Mouse (Mus musculus) embryonic facial prominence, embryonic 10.5 days (tissue): Measurements from ENCODE around the gene Afap1. TPM values are rescaled to one million over a fixed set of nuclear protein-coding genes. Genes with fewer than 3 reads are reported as not detected.

Experiments used
- DNase-seq: peaks from one replicate; pipeline ENCODE4 v3.0.0-alpha.2; 2017; ENCODE audit warnings: low spot score
- H3K27ac ChIP-seq: fragments of 300-500 bp; sonication (generic); replicated peaks from 2 replicates; pipeline ENCODE4 v1.5.1; 2016; ENCODE audit warnings: mild to moderate bottlenecking
- H3K27me3 ChIP-seq: fragments of 300-500 bp; sonication (generic); replicated peaks from 2 replicates; pipeline ENCODE4 v1.6.1; 2016; ENCODE audit warnings: low read depth, mild to moderate bottlenecking; ENCODE audit not compliant: poor library complexity, severe bottlenecking
- H3K36me3 ChIP-seq: fragments of 300-500 bp; sonication (generic); replicated peaks from 2 replicates; pipeline ENCODE4 v1.6.1; 2016; ENCODE audit warnings: mild to moderate bottlenecking, moderate library complexity
- H3K4me1 ChIP-seq: fragments of 300-500 bp; sonication (generic); 2 replicates; pipeline ENCODE4 v1.6.1; 2016
- H3K4me3 ChIP-seq: fragments of 300-500 bp; sonication (generic); 2 replicates; pipeline ENCODE4 v1.5.1; 2016; ENCODE audit warnings: mild to moderate bottlenecking, moderate library complexity
- H3K9me3 ChIP-seq: fragments of 300-500 bp; sonication (generic); 2 replicates; pipeline ENCODE4 v1.6.1; 2016; ENCODE audit warnings: mild to moderate bottlenecking
- WGBS: fragments of 180-500 bp; shearing (Covaris S2); methylation state at CpG from one replicate; pipeline ENCODE4 v1.1.7; 2016; 5-methylcytosine and 5-hydroxymethylcytosine counted together
- polyA plus RNA-seq: library from polyadenylated mRNA; unstranded; fragments of >200 nt; fragmentation: Nextera tagmentation; extraction: Ambion mirVana; gene quantifications from 2 replicates; pipeline ENCODE4 v1.2.1, GENCODE M21; 2016

Gene Afap1
- polyA plus RNA-seq, 1 experiment from 2014 or later = 26.6 TPM

- WGBS = 40% methylated on average over 11 of the region's 11 CpGs
- no peak overlapping the region for H3K4me3 ChIP-seq
- DNase-seq = peak; percentile 62
- H3K27ac ChIP-seq = no peak overlapping the region
- no peaks in the 10 kb centered on the region for H3K9me3 ChIP-seq
- H3K36me3 ChIP-seq = no peaks in the 10 kb centered on the region
- H3K27me3 ChIP-seq = 0 out of 2 replicates have a peak, but pooled peaks cover 4% of the 10 kb centered on the region
- H3K4me1 ChIP-seq = peaks cover 7% of the 10 kb centered on the region; the same call in 1 of the 2 replicates
Measured at GRCm38 (mm10) chr5:35884262-35884661, 8.9 kb upstream of the Afap1 start.

- 93% methylated on average over 5 of the region's 5 CpGs for WGBS
- H3K27me3 ChIP-seq = 0 out of 2 replicates have a peak, but pooled peaks cover 4% of the 10 kb centered on the region
- H3K4me1 ChIP-seq = peaks cover 7% of the 10 kb centered on the region; the same call in 1 of the 2 replicates
- no peak overlapping the region for H3K4me3 ChIP-seq
- H3K27ac ChIP-seq = no peak overlapping the region
- H3K36me3 ChIP-seq = no peaks in the 10 kb centered on the region
- DNase-seq = no peak
- H3K9me3 ChIP-seq = no peaks in the 10 kb centered on the region
Measured at GRCm38 (mm10) chr5:35884689-35885088, 8.4 kb upstream of the Afap1 start.

DNA sequence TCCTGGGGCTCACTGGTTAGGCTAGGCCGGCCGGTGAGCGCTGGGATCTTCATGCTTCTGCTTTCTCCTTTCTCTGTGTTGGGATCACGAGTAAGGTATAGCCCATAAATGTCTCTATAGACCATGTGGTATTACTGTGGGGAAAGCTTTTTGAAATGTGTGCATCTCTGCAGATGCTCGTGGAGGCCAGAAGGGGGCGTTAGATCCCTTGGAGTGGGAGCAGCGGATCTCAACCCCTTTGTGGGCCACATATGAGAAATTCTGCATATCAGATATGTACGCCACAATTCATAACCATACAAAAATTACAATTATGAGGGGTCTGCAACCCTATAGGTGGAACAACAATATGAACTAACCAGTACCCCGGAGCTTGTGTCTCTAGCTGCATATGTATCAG lies 4.2 kb upstream of the Afap1 start:
- H3K36me3 ChIP-seq = no peaks in the 10 kb centered on the region
- 54% methylated on average over 9 of the region's 9 CpGs for WGBS
- no peak overlapping the region for H3K4me3 ChIP-seq
- H3K27me3 ChIP-seq = peaks cover 16% of the 10 kb centered on the region
- no peak overlapping the region for H3K27ac ChIP-seq
- H3K4me1 ChIP-seq = peaks cover 11% of the 10 kb centered on the region
- H3K9me3 ChIP-seq = no peaks in the 10 kb centered on the region
- no peak for DNase-seq

DNA sequence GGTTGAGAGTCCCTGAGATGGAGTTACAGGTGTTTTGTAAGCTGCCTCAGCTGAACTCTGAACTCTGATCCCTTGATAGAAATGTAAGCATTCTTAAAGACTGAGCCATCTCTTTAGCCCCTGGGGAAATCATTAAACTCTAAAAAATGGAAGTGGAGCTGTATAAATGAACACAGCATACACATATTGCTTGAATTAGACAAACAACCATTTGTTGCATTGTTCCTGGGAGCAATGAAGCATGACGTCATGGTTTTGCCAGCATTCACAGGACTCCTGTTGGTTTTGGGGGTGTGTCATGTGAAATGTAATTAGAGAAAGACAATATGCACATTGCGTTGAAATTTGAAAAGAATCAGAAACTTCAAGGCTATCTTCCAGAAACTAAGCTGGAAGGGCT lies 3.5 kb upstream of the Afap1 start:
- Histone ChIP-seq H3K4me3 (no peak overlapping the region), H3K9me3 (no peaks in the 10 kb centered on the region), H3K27me3 (peaks cover 16% of the 10 kb centered on the region), H3K36me3 (no peaks in the 10 kb centered on the region), H3K27ac (no peak overlapping the region), H3K4me1 (peaks cover 17% of the 10 kb centered on the region)
- 57% methylated on average over 2 of the region's 2 CpGs for WGBS
- no peak for DNase-seq

- Histone ChIP-seq H3K27me3 (peaks cover 15% of the 10 kb centered on the region), H3K4me1 (peaks cover 27% of the 10 kb centered on the region), H3K36me3 (no peaks in the 10 kb centered on the region), H3K9me3 (no peaks in the 10 kb centered on the region), H3K27ac (no peak overlapping the region), H3K4me3 (no peak overlapping the region)
- DNase-seq = no peak
- WGBS = 90% methylated on average over 13 of the region's 13 CpGs
Measured at GRCm38 (mm10) chr5:35890985-35891730, 2.0 kb upstream of the Afap1 start.

DNA sequence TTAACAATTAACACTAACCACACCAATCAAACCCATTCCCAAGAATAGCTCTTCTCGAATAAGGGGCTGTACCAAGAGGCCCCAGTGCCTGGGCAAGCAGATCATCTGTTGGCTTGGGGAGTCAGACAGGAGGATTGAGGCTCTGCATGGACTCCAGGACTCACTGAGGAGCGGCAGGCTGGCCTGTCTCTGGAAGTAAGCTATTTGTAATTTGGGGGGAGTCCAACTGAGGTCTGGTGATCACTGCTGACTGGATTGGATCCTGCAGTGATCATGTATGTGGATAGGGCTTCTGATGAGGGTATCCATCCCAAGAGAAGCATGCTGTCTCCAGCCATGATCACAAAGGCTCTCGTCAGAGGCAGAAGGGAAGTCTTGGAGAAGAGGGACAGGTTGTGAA lies 756 bp upstream of the Afap1 start:
- peaks cover 15% of the 10 kb centered on the region for H3K27me3 ChIP-seq
- H3K4me3 ChIP-seq = peak overlapping the region; percentile 74
- no peak for DNase-seq
- H3K27ac ChIP-seq = peak overlapping the region; percentile 89; the same call in 1 of the 2 replicates
- 81% methylated on average over 3 of the region's 3 CpGs for WGBS
- no peaks in the 10 kb centered on the region for H3K9me3 ChIP-seq
- H3K36me3 ChIP-seq = peaks cover 10% of the 10 kb centered on the region; the same call in 1 of the 2 replicates
- peaks cover 39% of the 10 kb centered on the region for H3K4me1 ChIP-seq

DNA sequence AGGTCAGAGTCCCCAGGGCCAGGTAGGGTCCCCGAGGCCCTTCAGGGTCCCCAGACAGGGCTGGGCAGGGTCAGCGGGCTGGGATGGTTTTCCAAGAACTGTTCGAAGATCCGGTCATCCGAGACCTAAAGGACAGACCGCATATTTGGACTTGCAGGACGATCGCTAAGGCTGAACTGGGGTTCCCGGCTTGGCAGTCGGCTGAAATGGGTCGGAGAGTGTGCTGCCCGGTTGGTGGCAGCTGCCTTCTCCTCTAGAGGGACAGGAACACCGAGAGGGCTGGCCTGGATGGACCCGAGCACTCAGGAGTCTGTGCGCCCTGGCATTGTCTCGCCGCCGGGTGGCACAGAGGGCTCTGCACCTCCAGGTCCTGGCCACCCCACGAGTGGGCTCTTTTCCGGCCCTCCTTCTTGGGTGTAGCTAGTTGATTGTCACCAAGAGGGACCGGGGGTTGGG lies 714 bp downstream of the Afap1 start:
- H3K4me3 ChIP-seq = peak overlapping the region; percentile 74
- peaks cover 44% of the 10 kb centered on the region for H3K4me1 ChIP-seq
- under 1% methylated on average over 21 of the region's 21 CpGs for WGBS
- peaks cover 15% of the 10 kb centered on the region for H3K27me3 ChIP-seq
- H3K27ac ChIP-seq = peak overlapping the region; percentile 89
- no peaks in the 10 kb centered on the region for H3K9me3 ChIP-seq
- peak; percentile 68 for DNase-seq
- H3K36me3 ChIP-seq = peaks cover 10% of the 10 kb centered on the region; the same call in 1 of the 2 replicates

DNA sequence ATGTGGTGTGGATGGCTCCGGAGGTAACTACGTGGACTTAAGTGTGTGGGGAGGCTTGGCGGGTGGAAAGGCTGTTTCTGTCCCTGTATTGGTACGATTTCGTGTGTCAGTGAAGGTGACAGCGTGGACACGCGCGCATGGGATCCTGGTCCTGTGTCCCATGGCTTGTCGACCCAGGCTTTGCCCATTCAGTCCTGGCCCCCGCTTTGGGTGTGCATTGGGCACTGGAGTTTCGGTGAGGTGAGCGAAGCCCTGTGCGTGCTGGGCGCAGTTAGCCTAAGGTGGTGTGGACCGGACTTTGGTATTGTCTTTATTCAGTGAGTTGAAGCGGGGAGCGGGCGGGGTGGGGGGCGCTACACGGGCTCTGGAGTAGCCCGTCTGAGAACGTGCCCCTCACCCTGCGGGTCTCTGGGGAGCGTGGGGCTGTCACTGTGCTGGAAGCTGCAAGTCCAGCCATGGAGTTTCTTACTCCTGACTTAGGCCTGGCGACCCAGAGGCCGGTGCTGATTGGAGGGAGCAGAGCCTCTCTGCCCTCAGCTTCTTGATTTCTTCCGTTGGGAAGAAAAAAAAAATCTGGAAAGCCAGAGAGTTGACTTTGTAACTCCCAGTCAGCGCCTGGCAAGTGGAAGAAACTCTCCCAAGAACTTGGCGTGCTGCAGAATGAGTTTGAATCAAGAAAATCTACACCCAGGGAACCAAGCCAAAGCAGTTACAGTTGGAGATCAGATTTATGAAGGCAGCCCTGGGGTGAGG lies 1.4 kb downstream of the Afap1 start:
- H3K27me3 ChIP-seq = peaks cover 15% of the 10 kb centered on the region
- DNase-seq = peak; percentile 45
- peak overlapping the region; percentile 74 for H3K4me3 ChIP-seq
- H3K27ac ChIP-seq = peak overlapping the region; percentile 89
- H3K4me1 ChIP-seq = peaks cover 50% of the 10 kb centered on the region
- 11% methylated on average over 30 of the region's 30 CpGs for WGBS
- H3K9me3 ChIP-seq = no peaks in the 10 kb centered on the region
- peaks cover 10% of the 10 kb centered on the region; the same call in 1 of the 2 replicates for H3K36me3 ChIP-seq

- DNase-seq = no peak
- Histone ChIP-seq H3K4me1 (peaks cover 64% of the 10 kb centered on the region), H3K27me3 (peaks cover 15% of the 10 kb centered on the region), H3K4me3 (no peak overlapping the region), H3K9me3 (no peaks in the 10 kb centered on the region), H3K36me3 (peaks cover 10% of the 10 kb centered on the region; the same call in 1 of the 2 replicates), H3K27ac (no peak overlapping the region)
- 93% methylated on average over 4 of the region's 4 CpGs for WGBS
Measured at GRCm38 (mm10) chr5:35895926-35896325, 2.8 kb downstream of the Afap1 start.

- DNase-seq = no peak
- 90% methylated on average over 4 of the region's 4 CpGs for WGBS
- Histone ChIP-seq H3K4me3 (no peak overlapping the region), H3K9me3 (no peaks in the 10 kb centered on the region), H3K27ac (no peak overlapping the region), H3K27me3 (peaks cover 14% of the 10 kb centered on the region), H3K36me3 (peaks cover 10% of the 10 kb centered on the region; the same call in 1 of the 2 replicates), H3K4me1 (peaks cover 70% of the 10 kb centered on the region)
Measured at GRCm38 (mm10) chr5:35896556-35896955, 3.4 kb downstream of the Afap1 start.

GRCm38 (mm10) chr5:35897147-35897546 lies 4.0 kb downstream of the Afap1 start:
- H3K27me3 ChIP-seq = peaks cover 8% of the 10 kb centered on the region
- H3K4me1 ChIP-seq = peaks cover 70% of the 10 kb centered on the region
- H3K9me3 ChIP-seq = no peaks in the 10 kb centered on the region
- H3K36me3 ChIP-seq = peaks cover 10% of the 10 kb centered on the region; the same call in 1 of the 2 replicates
- DNase-seq = no peak
- WGBS = 86% methylated on average over 4 of the region's 4 CpGs
- H3K4me3 ChIP-seq = no peak overlapping the region
- H3K27ac ChIP-seq = no peak overlapping the region

GRCm38 (mm10) chr5:35898114-35898513 lies 5.0 kb downstream of the Afap1 start:
- Histone ChIP-seq H3K36me3 (peaks cover 15% of the 10 kb centered on the region; the same call in 1 of the 2 replicates), H3K4me1 (peaks cover 71% of the 10 kb centered on the region), H3K9me3 (no peaks in the 10 kb centered on the region), H3K27ac (no peak overlapping the region), H3K4me3 (no peak overlapping the region), H3K27me3 (0 out of 2 replicates have a peak, but pooled peaks cover 3% of the 10 kb centered on the region)
- no peak for DNase-seq
- WGBS = 45% methylated on average over 4 of the region's 4 CpGs
